Mouse (Mus musculus): ENCODE results near the gene Enho. TPM values are rescaled to one million over a fixed set of nuclear protein-coding genes. Genes with fewer than 3 reads are reported as not detected.

Enho gene
- polyA plus RNA-seq, 1 experiment from 2014 or later, result 78.6 TPM

- peak overlapping the region; percentile 98 for H3K9ac ChIP-seq
- no peaks in the 10 kb centered on the region for H3K27me3 ChIP-seq
- peak overlapping the region; percentile 94 for H3K27ac ChIP-seq
- peaks cover 51% of the 10 kb centered on the region for H3K4me1 ChIP-seq
- peak; percentile 20; the same call in 1 of the 2 replicates for ATAC-seq (ENCODE audit: low FRiP score)
- 10% methylated on average over 10 of the region's 10 CpGs for WGBS
- H3K4me3 ChIP-seq, result peak overlapping the region; percentile 77
- no peaks in the 10 kb centered on the region for H3K9me3 ChIP-seq (replicated peaks)
- H3K36me3 ChIP-seq, result peaks cover 7% of the 10 kb centered on the region; the same call in 1 of the 2 replicates
- H3K4me2 ChIP-seq (replicated peaks), result peak overlapping the region; percentile 68
Measured at GRCm38 (mm10) chr4:41639214-41639841, 796 bp downstream of the Enho start.

GRCm38 (mm10) chr4:41638828-41639213 is 1.3 kb downstream of the Enho start:
- 0 out of 2 replicates have a peak overlapping the region, but pooled peaks have one; percentile 94 for H3K27ac ChIP-seq

DNA sequence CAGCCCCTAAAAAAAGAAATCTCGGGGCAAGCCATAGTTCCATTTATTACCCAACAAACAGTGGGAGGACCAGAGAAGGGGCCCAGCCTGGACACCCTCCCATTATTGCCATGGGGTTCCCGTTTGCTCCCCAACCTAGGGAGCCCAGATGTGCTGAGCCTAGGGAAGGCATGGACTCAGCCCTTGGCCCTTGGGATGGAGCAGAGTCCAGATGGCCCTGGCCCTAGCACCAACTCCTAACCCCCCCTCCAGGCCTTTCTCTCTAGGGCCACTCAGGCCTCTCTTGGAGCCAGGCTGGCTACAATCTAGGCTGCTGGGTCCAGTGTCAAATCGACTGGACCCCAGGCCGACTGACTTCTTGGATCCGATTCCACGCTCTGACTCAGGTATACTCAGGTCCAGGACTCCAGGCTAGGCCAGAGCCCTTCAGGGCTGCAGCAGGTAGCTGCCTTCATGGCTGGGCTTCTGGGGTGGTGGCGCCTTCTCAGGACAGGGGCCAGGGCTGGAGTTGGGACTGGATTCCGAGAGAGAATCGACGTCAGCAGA is 1.9 kb downstream of the Enho start:
- peak overlapping the region; percentile 68 for H3K4me2 ChIP-seq (replicated peaks)
- H3K27me3 ChIP-seq, result no peaks in the 10 kb centered on the region
- peaks cover 7% of the 10 kb centered on the region; the same call in 1 of the 2 replicates for H3K36me3 ChIP-seq
- peaks cover 51% of the 10 kb centered on the region for H3K4me1 ChIP-seq
- no peak for ATAC-seq (ENCODE audit: low FRiP score)
- H3K27ac ChIP-seq, result no peak overlapping the region
- H3K4me3 ChIP-seq, result peak overlapping the region; percentile 77; the same call in 1 of the 2 replicates
- H3K9ac ChIP-seq, result peak overlapping the region; percentile 98
- WGBS, result 88% methylated on average over 10 of the region's 10 CpGs
- H3K9me3 ChIP-seq (replicated peaks), result no peaks in the 10 kb centered on the region

More at GRCm38 (mm10) chr4:41638828-41639213, 1.3 kb downstream of the Enho start:
- Histone ChIP-seq H3K4me1 (peaks cover 51% of the 10 kb centered on the region), H3K4me3 (peak overlapping the region; percentile 77), H3K9ac (peak overlapping the region; percentile 98), H3K9me3 (replicated peaks) (no peaks in the 10 kb centered on the region), H3K36me3 (peaks cover 7% of the 10 kb centered on the region; the same call in 1 of the 2 replicates), H3K4me2 (replicated peaks) (peak overlapping the region; percentile 68), H3K27me3 (no peaks in the 10 kb centered on the region)
- 76% methylated on average over 6 of the region's 6 CpGs for WGBS
- ATAC-seq (ENCODE audit: low FRiP score), result no peak

DNA sequence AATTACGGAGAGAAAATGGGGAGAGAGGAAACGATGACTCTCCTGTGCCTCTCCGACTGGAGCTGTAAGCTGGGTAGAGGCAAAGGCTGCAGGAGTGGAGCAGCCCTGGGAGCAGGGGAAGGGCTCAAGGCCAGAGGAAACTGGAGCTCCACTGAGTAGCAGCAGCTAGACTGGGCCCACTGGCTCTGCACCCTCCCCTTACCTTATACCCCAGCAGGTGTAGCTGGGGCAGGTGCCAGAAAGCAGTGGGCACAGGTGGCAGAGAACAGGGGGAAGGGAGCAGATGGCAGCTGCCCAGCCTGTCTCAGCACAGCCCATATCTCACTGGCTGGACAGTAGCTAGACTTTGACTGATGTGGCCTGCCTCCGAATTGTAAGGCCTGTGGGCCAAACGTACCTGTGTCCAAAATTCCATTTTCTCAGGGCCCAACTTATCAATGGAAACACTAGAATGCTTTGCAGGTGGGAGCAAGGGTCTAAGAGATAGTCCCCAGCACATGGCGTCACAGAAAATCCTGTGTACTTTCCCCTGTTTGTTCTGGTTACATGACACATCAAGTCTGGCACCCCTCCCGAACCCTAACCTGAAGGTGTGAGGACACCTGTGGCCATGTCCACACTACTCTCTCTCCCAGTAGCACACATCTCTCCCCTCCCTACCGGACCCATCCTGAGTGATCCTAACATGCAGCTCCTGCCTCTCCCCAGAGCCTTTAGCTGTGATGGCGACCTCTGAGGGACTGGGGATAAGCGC is 3.1 kb downstream of the Enho start:
- H3K4me1 ChIP-seq, result peaks cover 59% of the 10 kb centered on the region
- no peak overlapping the region for H3K4me3 ChIP-seq
- 0 out of 2 replicates have a peak overlapping the region, but pooled peaks have one; percentile 5 for H3K9ac ChIP-seq
- no peak overlapping the region for H3K4me2 ChIP-seq (replicated peaks)
- H3K27ac ChIP-seq, result no peak overlapping the region; the same call in 1 of the 2 replicates
- H3K9me3 ChIP-seq (replicated peaks), result no peaks in the 10 kb centered on the region
- H3K36me3 ChIP-seq, result peaks cover 7% of the 10 kb centered on the region; the same call in 1 of the 2 replicates
- H3K27me3 ChIP-seq, result no peaks in the 10 kb centered on the region
- WGBS, result 86% methylated on average over 10 of the region's 10 CpGs
- ATAC-seq (ENCODE audit: low FRiP score), result no peak

GRCm38 (mm10) chr4:41636366-41636765 is 3.8 kb downstream of the Enho start:
- Histone ChIP-seq H3K9ac (no peak overlapping the region), H3K4me1 (peaks cover 66% of the 10 kb centered on the region), H3K4me3 (no peak overlapping the region), H3K27me3 (no peaks in the 10 kb centered on the region), H3K27ac (peak overlapping the region; percentile 58; the same call in 1 of the 2 replicates), H3K36me3 (peaks cover 7% of the 10 kb centered on the region; the same call in 1 of the 2 replicates), H3K9me3 (replicated peaks) (no peaks in the 10 kb centered on the region), H3K4me2 (replicated peaks) (no peak overlapping the region)
- ATAC-seq (ENCODE audit: low FRiP score), result no peak
- 55% methylated on average over 7 of the region's 7 CpGs for WGBS

GRCm38 (mm10) chr4:41635906-41636305 is 4.2 kb downstream of the Enho start:
- WGBS, result 67% methylated on average over 2 of the region's 2 CpGs
- Histone ChIP-seq H3K4me2 (replicated peaks) (no peak overlapping the region), H3K27ac (peak overlapping the region; percentile 58; the same call in 1 of the 2 replicates), H3K4me1 (peaks cover 70% of the 10 kb centered on the region), H3K9ac (no peak overlapping the region), H3K27me3 (no peaks in the 10 kb centered on the region), H3K4me3 (no peak overlapping the region), H3K36me3 (peaks cover 7% of the 10 kb centered on the region; the same call in 1 of the 2 replicates), H3K9me3 (replicated peaks) (no peaks in the 10 kb centered on the region)
- ATAC-seq (ENCODE audit: low FRiP score), result no peak

- peaks cover 71% of the 10 kb centered on the region for H3K4me1 ChIP-seq
- ATAC-seq (ENCODE audit: low FRiP score), result no peak
- H3K4me2 ChIP-seq (replicated peaks), result no peak overlapping the region
- H3K36me3 ChIP-seq, result peaks cover 7% of the 10 kb centered on the region; the same call in 1 of the 2 replicates
- WGBS, result 74% methylated on average over 8 of the region's 8 CpGs
- no peaks in the 10 kb centered on the region for H3K9me3 ChIP-seq (replicated peaks)
- H3K4me3 ChIP-seq, result no peak overlapping the region
- no peaks in the 10 kb centered on the region for H3K27me3 ChIP-seq
- no peak overlapping the region for H3K27ac ChIP-seq
- H3K9ac ChIP-seq, result no peak overlapping the region
Measured at GRCm38 (mm10) chr4:41635224-41635623, 4.9 kb downstream of the Enho start.

GRCm38 (mm10) chr4:41634631-41635030 is 5.5 kb downstream of the Enho start:
- 92% methylated on average over 8 of the region's 8 CpGs for WGBS
- ATAC-seq (ENCODE audit: low FRiP score), result no peak
- no peak overlapping the region for H3K4me2 ChIP-seq (replicated peaks)
- H3K4me1 ChIP-seq, result peaks cover 76% of the 10 kb centered on the region
- peaks cover 7% of the 10 kb centered on the region; the same call in 1 of the 2 replicates for H3K36me3 ChIP-seq
- H3K4me3 ChIP-seq, result no peak overlapping the region
- H3K27me3 ChIP-seq, result no peaks in the 10 kb centered on the region
- H3K9ac ChIP-seq, result no peak overlapping the region
- no peak overlapping the region for H3K27ac ChIP-seq
- H3K9me3 ChIP-seq (replicated peaks), result no peaks in the 10 kb centered on the region

GRCm38 (mm10) chr4:41633001-41633400 is 7.1 kb downstream of the Enho start:
- Histone ChIP-seq H3K27ac (no peak overlapping the region), H3K9ac (no peak overlapping the region), H3K27me3 (no peaks in the 10 kb centered on the region), H3K4me3 (no peak overlapping the region), H3K9me3 (replicated peaks) (no peaks in the 10 kb centered on the region), H3K4me1 (peaks cover 76% of the 10 kb centered on the region), H3K4me2 (replicated peaks) (no peak overlapping the region), H3K36me3 (peaks cover 3% of the 10 kb centered on the region; the same call in 1 of the 2 replicates)
- ATAC-seq (ENCODE audit: low FRiP score), result no peak
- 79% methylated on average over 9 of the region's 9 CpGs for WGBS

DNA sequence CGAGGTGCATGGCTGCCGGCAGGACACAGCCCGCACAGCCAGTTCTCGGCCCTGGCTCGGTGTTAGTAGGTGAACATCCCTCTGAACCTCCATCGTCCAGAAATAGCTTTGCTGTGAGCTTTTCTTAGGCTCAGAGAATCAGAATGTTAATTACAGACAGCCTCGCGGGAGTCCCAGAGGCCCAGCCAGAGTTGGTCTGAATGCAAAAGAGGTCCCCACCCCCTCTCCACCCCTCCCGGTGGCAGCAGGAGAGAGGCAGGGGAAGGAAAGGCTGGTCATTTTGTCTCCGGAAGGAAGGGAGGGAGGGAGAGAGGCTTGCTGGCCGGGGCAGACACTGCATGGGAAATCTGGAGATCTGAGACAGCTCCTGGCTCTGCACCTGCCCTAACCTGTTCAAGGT is 8.7 kb downstream of the Enho start:
- Histone ChIP-seq H3K4me1 (peaks cover 71% of the 10 kb centered on the region), H3K27me3 (no peaks in the 10 kb centered on the region), H3K9me3 (replicated peaks) (no peaks in the 10 kb centered on the region), H3K27ac (peak overlapping the region; percentile 81), H3K9ac (peak overlapping the region; percentile 39), H3K4me3 (no peak overlapping the region), H3K36me3 (no peaks in the 10 kb centered on the region), H3K4me2 (replicated peaks) (peak overlapping the region; percentile 35)
- peak; percentile 63 for ATAC-seq (ENCODE audit: low FRiP score)
- WGBS, result under 1% methylated on average over 11 of the region's 11 CpGs

DNA sequence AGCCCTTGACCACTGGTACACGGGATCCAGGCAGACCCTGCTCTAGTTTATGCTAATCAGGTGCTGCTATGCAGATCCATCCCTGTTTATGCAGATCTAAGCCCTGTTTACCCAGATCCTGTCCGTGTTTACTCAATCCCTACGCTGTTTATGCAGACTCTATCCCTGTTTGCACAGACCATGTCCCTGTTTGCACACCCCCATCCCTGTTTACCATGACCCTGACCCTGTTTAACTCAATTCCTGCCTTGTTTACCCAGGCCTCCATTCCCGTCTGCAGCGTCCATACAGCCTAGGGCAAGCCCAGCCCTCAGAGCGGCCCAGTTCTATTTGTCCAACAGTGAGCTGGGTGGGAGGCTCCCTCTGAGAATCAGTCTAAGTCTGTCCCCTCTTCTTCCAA is 9.9 kb downstream of the Enho start:
- Histone ChIP-seq H3K27ac (no peak overlapping the region), H3K36me3 (no peaks in the 10 kb centered on the region), H3K4me1 (peaks cover 63% of the 10 kb centered on the region), H3K9ac (no peak overlapping the region), H3K27me3 (no peaks in the 10 kb centered on the region), H3K9me3 (replicated peaks) (no peaks in the 10 kb centered on the region), H3K4me2 (replicated peaks) (no peak overlapping the region), H3K4me3 (no peak overlapping the region)
- WGBS, result 28% methylated on average over 6 of the region's 6 CpGs
- no peak for ATAC-seq (ENCODE audit: low FRiP score)
